Mouse (Mus musculus): Measurements from ENCODE around the gene Sept14.
"Not testable (repeated sequence)": the region's sequence is repeated elsewhere in the genome, so short reads cannot be mapped to it uniquely, and the experiment has no call there.

The Sept14 gene

GRCm38 (mm10) chr5:129708412-129708811, at the start of gene Sept14:
Sept14 (minus strand) TSS chr5:129708512.
- no peak for DNase-seq (ENCODE audit: low read depth, low spot score)

DNA sequence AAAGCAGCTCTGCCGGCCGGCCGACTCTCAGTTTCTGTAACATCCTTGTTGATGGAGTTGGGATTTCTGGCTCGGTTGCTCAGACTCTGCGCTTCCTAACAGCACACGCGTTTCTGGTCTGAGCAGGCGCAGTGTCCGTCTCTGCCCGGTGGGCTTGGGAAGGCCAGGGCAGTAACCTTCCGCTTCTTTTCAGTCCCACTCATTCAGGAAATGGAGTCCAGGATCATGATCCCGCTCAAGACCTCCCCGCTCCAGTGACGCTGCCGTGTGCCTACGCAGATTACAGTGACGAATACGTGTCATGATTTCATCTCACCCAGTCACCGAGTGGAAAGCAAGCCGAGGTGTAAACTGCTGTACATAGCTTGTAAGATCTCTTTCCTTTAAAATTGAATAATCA, 48.6 kb upstream of the Sept14 start:
- DNase-seq (ENCODE audit: low read depth, low spot score), result no peak

- no peak for DNase-seq (ENCODE audit: low read depth, low spot score)
Observed at GRCm38 (mm10) chr5:129744050-129744449, 35.7 kb upstream of the Sept14 start.

DNA sequence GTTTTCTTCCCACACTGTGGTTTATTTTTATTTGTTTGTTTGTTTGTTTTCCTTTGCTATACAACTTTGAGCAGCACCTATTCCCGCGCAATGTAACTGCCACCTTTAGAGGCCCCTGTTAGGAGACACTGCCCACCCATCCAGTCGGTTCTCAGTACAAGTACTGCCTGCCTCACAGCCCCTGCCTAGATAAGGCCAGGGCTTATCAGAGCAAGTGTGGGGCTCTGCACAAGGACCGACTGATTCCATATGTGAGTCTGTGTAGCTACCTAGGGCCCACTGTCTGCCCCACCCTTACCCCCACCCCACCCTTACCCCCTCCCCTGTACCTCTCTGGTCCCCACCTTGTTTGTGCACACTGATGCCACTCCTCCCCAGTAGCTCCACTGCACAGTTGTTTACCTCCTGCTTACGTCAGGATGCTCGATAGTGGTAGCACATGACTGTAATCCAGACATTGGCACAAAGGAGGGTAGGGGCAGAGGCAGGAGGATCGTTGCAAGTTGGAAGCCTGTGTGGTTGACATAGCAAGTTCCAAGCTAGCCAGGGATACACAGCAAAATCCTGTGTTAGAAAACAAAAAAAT, 34.7 kb upstream of the Sept14 start:
- no peak for DNase-seq (ENCODE audit: low read depth, low spot score)

DNA sequence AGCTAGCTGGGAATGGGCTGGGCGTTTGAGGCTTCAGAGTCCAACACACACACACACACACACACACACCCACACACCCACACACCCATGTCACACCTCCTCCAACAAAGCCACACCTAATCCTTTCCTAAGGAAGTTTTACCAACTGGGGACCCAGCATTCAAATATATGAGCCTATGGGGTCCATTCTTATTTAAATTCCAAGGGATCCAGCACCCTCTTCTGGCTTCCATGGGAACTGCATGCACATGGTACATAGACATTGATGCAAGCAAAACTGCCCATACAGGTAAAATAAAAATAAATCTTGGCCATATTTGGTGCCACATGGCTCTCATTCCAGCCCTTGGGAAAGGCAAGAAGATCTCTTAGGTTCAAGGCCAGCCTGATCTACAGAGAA, 32.7 kb upstream of the Sept14 start:
- DNase-seq (ENCODE audit: low read depth, low spot score), result no peak

DNA sequence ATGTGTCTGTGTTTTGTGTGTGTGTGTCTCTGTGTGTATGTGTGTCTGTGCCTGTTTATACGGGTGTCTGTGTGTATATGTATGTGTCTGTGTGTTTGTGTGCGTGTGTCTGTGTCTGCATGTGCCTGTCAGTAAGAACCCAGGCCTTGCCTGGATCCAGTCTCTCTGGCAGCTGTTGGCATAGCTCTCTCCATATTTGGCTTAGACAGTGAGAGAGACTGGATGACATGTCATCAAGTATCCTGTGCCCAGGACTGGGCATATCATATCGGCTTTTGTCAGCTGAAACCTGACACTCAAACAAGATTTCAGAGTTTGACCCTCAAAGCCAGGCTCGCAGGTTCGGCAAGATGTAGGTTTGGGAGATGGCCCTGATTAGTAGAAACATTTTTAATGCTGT, 22.7 kb upstream of the Sept14 start:
- DNase-seq (ENCODE audit: low read depth, low spot score), result peak; percentile 71

DNA sequence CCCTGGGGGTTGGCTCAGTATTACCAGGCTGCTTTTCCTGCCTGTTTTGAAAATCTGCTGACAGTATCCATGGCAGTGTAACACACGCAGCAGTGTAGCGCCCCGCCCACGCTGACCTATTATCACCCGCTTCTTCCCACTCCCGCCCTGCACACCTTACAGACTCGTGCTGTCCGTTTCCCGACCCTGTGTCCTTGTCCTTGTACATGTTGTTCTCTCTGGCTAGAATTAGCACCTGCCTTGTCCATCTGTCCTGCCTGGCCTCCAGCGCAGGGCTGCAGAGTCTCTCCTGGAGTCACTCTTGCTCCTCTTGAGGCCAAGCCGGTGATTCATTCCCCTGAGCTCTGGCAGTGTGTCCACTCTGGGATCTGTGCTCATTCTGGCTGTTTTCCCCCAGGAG, 22.0 kb upstream of the Sept14 start:
- peak; percentile 83 for DNase-seq (ENCODE audit: low read depth, low spot score)

- DNase-seq (ENCODE audit: low read depth, low spot score), result no peak
Observed at GRCm38 (mm10) chr5:129729286-129729685, 21.0 kb upstream of the Sept14 start.

- no peak for DNase-seq (ENCODE audit: low read depth, low spot score)
Observed at GRCm38 (mm10) chr5:129726784-129727183, 18.5 kb upstream of the Sept14 start.

DNA sequence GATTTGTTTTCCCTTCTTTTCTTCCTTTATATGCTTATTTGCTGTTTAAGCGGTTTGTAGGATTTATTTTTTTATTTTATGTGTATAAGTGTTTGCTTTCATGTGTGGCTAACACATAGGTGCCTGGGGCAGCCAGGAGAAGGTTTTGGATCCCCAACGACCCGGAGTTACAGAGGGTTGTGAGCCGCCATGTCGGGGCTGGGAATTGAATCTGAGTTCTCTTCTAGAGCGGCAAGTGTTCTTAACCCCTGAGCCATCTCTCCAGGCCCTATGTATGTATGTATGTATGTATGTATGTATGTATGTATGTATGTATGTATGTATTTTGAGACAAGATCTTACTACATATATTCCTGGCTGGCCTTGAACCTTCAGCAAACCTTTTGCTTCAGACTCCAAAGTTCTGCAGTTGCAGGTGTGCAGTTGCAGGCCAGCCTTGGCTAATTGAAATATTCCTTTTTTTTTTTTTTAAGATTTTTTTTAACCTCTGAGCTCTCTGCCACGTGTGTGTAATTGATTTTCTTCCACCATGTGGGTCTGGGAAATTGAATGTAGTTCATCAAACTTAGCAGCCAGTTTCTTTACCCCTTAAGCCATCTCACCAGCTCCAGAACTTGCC, 17.6 kb upstream of the Sept14 start:
- DNase-seq (ENCODE audit: low read depth, low spot score), result no peak

- DNase-seq (ENCODE audit: low read depth, low spot score), result peak; percentile 90
Observed at GRCm38 (mm10) chr5:129724834-129725773, 16.8 kb upstream of the Sept14 start, which contains the start of gene Nipsnap2. Nipsnap2 (plus strand) TSS chr5:129725063.

- DNase-seq (ENCODE audit: low read depth, low spot score), result no peak
Observed at GRCm38 (mm10) chr5:129724268-129724667, 16.0 kb upstream of the Sept14 start.

DNA sequence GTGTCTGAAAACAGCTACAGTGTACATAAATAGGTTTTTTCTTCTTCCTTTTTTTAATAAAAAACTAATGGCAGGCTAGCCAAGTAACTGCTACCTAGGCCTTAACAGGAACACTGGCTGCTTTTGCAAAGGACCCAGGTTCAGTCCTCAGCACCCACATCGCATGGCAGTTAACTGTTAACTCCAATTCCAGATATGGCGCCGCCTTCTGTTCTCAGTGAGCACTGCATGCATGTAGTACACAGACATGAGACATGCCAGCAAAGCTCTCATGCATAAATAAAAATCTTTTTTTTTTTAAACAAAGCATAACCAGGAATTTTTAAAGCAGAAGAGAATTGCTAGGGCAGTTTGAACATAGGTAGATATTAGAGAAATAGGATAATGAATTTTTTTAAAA, 11.9 kb upstream of the Sept14 start:
- DNase-seq (ENCODE audit: low read depth, low spot score), result no peak

DNA sequence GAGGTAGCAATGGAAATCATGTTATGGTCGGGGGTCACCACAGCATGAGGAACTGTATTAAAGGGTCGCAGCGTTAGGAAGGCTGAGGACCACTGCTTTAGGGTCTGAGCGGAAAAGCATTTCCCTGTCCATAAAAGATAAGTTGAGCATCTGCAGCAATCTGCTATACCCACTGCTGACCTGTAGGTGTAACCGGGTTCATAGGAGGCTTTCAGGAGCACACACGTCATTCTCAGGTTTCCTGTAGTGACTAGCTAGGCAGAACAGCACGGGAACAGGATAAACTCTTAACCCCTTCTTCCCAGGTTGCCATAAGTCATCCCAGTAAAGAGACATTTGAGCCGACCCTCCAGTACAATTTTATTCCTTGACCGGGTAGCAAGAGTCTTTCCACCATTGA, 8.7 kb upstream of the Sept14 start:
- no peak for DNase-seq (ENCODE audit: low read depth, low spot score)

DNA sequence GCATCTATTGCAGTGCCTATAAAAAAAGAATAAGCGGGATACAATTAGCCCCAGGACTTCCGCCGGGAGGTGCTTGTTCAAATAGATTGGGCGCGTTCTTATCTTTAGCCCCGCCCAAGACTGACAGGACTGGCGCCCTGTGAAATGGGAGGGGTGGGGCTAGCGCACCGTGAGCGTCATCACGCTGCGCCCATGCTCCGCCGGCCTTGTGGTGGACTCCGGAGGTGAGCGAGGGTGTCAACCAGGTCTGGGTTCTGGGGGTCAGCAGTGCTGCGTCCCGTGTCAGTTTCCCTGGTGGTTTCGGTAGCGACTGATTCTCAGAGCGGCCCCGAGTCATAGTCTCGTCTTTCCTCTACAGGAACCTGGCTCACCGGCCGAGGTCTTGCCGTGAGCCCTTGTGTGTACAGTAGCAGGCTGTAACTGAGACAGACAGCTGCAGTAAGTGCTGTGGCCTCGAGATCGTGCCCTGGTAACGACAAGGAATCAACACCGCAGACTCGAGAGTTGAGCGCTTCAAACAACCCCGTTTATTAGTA, 7.1 kb upstream of the Sept14 start, which contains the start of gene Mrps17:
TSS of gene Mrps17 (plus strand) at position 172 of the 536 bp plus-strand sequence.
- peak; percentile 90 for DNase-seq (ENCODE audit: low read depth, low spot score)

DNA sequence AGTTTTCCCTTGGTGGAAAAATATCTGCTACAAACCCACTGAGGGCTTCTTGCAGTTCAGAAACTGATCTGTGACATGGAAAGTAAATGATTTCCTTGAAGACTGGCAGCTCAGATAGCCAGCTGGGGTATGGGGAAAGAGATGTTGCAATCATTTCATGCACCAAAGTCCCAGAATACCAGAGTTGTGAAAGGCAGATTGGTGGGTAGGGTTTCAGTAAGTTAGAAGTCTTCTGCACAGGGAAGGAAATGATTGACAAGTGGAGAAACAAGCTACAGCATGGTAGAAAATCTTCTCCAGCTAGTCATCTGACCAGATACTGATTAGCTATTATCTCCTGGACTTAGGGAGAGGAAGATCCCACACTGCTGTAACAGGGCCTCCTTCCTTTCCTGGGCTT, 4.9 kb downstream of the Sept14 start:
- DNase-seq (ENCODE audit: low read depth, low spot score), result no peak

DNA sequence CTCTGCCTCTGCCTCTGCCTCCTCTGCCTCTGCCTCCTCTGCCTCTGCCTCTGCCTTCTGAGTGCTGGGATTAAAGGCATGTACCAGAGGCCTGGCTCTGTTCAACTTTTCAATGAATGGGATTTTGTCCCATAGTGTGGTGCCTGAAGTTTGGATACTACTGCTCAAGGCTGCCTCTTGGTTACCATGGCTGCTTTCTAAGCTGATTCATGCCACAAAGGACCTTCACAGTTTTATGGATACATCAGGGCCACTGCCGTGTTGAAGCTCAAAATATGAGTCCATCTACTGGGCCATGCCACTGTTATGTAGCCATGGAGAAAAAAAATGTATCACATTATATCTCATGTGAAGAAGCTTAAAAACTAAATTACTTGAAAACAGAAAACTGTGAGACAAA, 6.6 kb downstream of the Sept14 start:
- no peak for DNase-seq (ENCODE audit: low read depth, low spot score)

- no peak for DNase-seq (ENCODE audit: low read depth, low spot score)
Observed at GRCm38 (mm10) chr5:129700506-129700905, 7.8 kb downstream of the Sept14 start.

GRCm38 (mm10) chr5:129690528-129690927, 17.8 kb downstream of the Sept14 start:
- no peak for DNase-seq (ENCODE audit: low read depth, low spot score)

GRCm38 (mm10) chr5:129687621-129688020, 20.7 kb downstream of the Sept14 start:
- DNase-seq (ENCODE audit: low read depth, low spot score), result no peak

DNA sequence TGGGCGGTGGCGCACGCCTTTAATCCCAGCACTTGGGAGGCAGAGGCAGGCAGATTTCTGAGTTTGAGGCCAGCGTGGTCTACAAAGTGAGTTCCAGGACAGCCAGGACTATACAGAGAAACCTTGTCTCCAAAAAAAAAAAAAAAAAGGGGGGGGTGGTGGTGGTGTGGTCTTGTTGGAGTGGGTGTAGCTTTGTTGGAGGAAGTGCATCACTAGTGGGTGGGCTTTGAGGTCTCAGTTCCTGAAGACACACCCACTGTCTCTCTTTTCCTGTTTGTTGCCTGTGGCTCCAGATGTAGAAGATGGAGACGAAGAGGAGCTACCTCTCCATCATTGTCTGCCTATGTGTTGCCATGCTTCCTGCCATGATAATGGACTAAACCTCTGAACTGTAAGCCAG, 23.2 kb downstream of the Sept14 start:
- DNase-seq (ENCODE audit: low read depth, low spot score), result not testable (repeated sequence)

DNA sequence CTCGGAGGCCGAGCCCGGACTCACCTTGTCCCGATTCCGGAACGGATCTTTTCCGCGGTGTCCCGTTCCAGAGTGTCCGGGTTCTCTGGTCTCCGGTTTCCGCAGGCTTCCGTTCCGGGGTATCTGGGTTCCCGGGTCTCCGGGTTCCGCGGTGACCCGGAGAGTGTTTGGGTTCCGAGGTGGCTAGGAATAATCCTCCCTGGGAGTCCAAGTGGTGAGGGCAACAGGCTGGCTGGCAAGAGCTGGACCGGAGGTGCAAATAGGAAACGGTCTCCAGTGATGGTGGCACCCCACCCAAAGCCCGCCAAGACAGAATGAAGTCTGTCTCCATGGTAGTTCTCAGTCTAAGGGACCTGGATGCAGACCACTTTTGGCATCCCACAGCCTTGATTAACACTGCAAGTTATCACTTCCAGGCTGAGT, 38.3 kb downstream of the Sept14 start, which contains the start of gene Zfp11:
TSS of gene Zfp11 (minus strand) at position 64 of the 423 bp plus-strand sequence.
- DNase-seq (ENCODE audit: low read depth, low spot score), result peak; percentile 44

All from skeletal muscle tissue, adult 2 months (tissue).